Mouse (Mus musculus) embryonic stem cell, embryonic (primary cell): ENCODE data around the gene Dnajc13.

Experiments
- CTCF ChIA-PET, 4 experiments: fragments of 300-600 bp in 2 of 4; fragments of 350-600 bp in 2 of 4; sonication (Branson Sonifier 250); formaldehyde crosslinking; loops; one replicate each; lab custom pipeline; 2022; ENCODE audit warnings: inconsistent platforms in 2 of 4; lab: Charles Lee
- POLR2A ChIA-PET, 4 experiments: fragments of 300-600 bp in 2 of 4; fragments of 350-600 bp in 2 of 4; sonication (Branson Sonifier 250); formaldehyde crosslinking; loops; one replicate each; lab custom pipeline; 2022; ENCODE audit warnings: antibody characterized with exemption in 4 of 4, inconsistent platforms in 1 of 4; lab: Charles Lee

Gene Dnajc13

DNA sequence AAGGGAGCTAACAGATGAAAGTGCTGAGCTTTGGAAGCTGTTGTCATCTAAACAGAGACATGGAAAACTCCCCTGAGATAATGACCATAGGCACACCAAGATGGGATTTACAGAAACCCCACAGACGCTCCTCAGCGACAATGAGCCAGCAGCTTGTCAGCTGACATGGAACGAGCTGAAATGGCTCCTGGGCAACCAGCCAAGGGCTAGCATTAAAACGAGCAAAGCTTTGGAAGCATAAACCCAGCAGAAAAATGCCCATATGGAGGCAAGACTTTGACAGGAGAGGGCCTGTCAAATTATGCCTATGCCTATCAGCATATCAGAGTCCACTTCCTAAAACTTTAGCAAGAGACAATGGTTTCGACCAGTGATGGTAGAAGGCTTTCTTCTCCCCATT lies 27.0 kb downstream of the Dnajc13 start:
- ChIA-PET CTCF (no interaction called here), POLR2A (interaction anchor here in 1 of 4 experiments (1.1 to 1.7 kb wide), 2 partner anchors 14 to 20 kb away, joined by 3 read pairs; no protein-coding TSS in a partner anchor)

GRCm38 (mm10) chr9:104233815-104234214 lies 28.9 kb downstream of the Dnajc13 start:
- ChIA-PET CTCF (no interaction called here), POLR2A (no interaction called here)

DNA sequence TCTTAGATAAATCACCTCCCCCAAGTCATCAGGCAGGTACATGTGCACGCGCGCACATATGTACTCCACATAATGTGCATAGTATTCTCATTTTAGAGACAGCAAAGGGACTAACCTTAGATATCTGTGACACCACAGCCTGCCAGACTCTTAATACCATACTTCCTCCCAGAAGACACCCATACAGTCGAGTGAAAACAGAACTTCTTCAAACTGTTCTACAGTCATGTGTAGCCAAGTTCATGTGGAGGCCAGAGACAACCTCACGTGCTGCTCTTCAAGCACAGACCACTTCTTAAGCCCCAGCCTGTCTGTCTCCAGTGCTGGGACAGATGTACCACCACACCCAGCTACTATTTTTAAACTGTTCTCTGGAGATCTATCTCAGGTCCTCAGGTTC lies 29.7 kb downstream of the Dnajc13 start:
- POLR2A ChIA-PET = interaction anchor here in 1 of 4 experiments (0.6 kb wide), 1 partner anchor 37 kb away, joined by 3 read pairs; no protein-coding TSS in a partner anchor
- CTCF ChIA-PET = no interaction called here

DNA sequence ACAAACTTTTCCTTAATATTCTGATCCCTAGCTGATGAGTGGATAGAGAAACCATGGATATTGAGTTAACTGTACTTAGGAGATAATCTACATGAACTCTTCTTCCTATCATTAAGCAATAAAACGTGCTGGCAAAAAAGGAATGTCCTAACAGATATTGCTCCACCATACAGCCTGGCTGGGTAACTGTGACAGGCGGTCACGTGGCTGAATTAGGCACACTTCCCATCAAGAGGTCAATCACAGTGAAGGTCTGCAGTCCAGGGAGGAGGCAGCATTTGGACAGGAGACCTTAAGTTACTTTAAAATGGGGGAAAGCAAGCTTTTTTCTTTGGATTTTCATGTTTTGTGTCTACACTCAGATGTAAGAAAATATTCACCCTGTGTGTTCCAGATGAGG lies 30.7 kb downstream of the Dnajc13 start:
- CTCF ChIA-PET = no interaction called here
- POLR2A ChIA-PET = interaction anchor here in 1 of 4 experiments (1.0 to 1.6 kb wide), 3 partner anchors 9 to 20 kb away, joined by 4 to 9 read pairs (median 4); no protein-coding TSS in a partner anchor

DNA sequence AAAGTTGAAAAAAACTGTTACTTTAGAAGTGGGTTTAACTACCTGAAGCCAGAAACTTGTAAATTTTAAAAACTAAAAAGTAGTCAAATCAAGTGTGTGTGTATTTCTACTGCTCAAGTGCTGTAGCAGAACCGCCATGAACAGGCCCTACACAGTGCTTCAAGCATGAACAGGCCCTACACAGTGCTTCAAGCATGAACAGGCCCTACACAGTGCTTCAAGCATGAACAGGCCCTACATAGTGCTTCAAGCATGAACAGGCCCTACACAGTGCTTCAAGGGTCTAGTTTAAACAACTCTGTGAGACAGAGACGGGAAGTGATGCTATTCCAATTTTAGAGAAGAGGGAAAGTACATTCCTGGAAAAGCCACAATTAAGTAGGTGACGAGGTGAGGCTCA lies 51.3 kb downstream of the Dnajc13 start:
- POLR2A ChIA-PET = no interaction called here
- CTCF ChIA-PET = no interaction called here

GRCm38 (mm10) chr9:104203851-104204250 lies 58.9 kb downstream of the Dnajc13 start:
- POLR2A ChIA-PET = interaction anchor here in 1 of 4 experiments (1.4 kb wide), 1 partner anchor 57 kb away, joined by 3 read pairs; no protein-coding TSS in a partner anchor
- CTCF ChIA-PET = no interaction called here

DNA sequence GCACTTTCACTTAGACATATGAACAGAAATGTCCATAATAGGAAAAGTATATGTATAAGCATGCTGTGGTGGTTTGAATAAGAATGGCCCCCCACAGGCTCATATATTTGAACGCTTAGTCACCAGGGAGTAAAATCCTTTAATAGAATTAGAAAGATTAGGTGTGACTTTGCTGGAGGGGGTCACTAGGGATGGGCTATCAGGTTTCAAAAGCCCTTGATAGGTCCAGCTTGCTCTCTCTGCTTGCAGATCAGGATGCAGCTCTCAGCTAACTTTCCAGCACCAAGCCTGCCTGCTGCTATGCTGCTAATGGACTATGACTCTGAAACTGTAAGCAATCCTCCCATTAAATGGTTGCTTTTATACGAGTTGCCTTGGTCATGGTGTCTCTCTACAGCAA lies 68.2 kb downstream of the Dnajc13 start:
- ChIA-PET POLR2A (no interaction called here), CTCF (no interaction called here)

- CTCF ChIA-PET = no interaction called here
- POLR2A ChIA-PET = no interaction called here
These were observed 68.8 kb downstream of the Dnajc13 start for GRCm38 (mm10) chr9:104193900-104194299.

- ChIA-PET POLR2A (no interaction called here), CTCF (no interaction called here)
These were observed 69.4 kb downstream of the Dnajc13 start for GRCm38 (mm10) chr9:104193327-104193726.

- ChIA-PET POLR2A (no interaction called here), CTCF (no interaction called here)
These were observed 70.2 kb downstream of the Dnajc13 start for GRCm38 (mm10) chr9:104192513-104192912.

DNA sequence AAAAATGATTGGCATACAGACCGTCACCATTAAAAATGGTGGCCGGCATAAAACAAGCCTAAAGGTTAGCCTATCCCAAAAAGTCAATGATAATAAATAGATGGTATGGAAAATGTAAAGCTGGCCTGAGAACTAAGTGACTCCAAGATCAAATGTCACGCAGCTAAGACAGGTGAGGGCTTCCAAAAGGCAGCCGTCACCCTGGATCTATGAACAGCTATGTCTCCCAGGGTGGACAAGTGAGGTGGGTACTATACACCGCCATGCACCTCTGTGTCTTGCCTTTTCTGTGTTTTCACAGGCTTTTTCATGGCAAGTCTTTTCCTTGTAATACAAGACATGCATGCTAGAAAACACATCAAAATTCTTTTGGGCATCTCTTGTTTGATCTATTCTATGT lies 73.1 kb downstream of the Dnajc13 start:
- POLR2A ChIA-PET = no interaction called here

DNA sequence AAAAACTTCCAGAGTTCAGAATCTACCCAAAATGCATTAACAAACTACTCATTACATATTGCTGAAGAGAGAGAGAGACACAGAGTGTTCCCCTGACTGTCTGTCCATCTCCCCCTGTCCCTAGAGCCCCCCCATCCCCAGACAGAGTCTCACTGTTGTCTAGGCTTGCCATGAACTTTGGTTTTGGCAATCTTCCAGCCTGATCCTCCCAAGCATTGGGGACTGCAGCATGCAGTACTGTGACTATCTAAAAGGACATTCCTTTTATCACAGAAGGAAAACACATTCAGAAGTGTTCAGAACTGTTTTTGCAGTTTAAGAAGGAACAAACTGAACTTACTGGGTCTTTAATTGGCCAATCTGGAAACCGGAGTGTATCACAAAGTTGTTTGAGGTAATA lies 74.0 kb downstream of the Dnajc13 start:
- ChIA-PET POLR2A (interaction anchor here in 1 of 4 experiments (1.2 kb wide), 1 partner anchor 14 kb away, joined by 5 read pairs; no protein-coding TSS in a partner anchor), CTCF (no interaction called here)

More for the DNA sequence above, 73.1 kb downstream of the Dnajc13 start:
- CTCF ChIA-PET = no interaction called here

DNA sequence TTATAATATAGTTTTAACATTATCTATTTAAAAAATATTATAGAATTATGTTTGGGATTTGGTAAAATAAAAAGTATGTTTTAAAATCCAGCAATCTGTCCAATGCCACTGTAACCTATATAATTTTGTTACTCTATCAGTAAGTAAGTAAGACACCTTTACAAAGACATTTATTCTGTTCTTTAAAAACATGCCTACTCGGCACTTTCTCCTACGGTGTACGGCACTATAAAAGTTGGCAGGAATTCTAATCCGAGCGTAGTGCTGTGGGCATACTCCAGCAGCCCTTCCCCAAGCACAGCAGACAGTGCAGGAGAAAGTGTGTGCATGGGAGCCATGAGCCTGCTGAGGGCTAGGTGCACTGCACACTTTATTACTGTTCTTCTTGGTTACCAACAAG lies 75.7 kb downstream of the Dnajc13 start:
- ChIA-PET CTCF (no interaction called here), POLR2A (interaction anchor here in 2 of 4 experiments (1.3 to 2.1 kb wide), 2 partner anchors 15 to 18 kb away, joined by 3 to 5 read pairs; no protein-coding TSS in a partner anchor)

DNA sequence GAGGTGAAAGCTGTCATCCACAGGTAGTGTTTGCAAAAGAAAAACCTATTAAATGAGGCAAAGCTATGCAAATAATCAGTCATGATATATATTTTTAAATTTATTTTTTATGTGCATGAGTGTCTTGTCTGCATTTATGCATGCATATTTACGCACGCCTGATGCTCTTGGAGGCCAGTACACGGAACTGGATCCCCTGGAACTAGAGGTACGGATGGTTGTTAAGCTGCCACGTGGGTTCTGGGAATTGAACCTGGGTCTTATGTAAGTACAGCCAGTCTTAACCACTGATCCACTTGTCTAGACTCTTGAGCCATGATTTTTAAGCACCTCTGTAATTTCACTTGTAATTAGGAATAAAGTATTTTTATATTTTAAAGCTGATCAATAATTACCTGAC lies 79.5 kb downstream of the Dnajc13 start:
- POLR2A ChIA-PET = interaction anchor here in 2 of 4 experiments (0.7 to 1.0 kb wide), 4 partner anchors 12 to 29 kb away, joined by 3 read pairs; no protein-coding TSS in a partner anchor

GRCm38 (mm10) chr9:104182328-104182727 lies 80.4 kb downstream of the Dnajc13 start:
- ChIA-PET POLR2A (interaction anchor here in 1 of 4 experiments (0.8 kb wide), 1 partner anchor 20 kb away, joined by 3 read pairs; no protein-coding TSS in a partner anchor), CTCF (no interaction called here)

More for the DNA sequence above, 79.5 kb downstream of the Dnajc13 start:
- CTCF ChIA-PET = interaction anchor here in 1 of 4 experiments (0.6 kb wide), 1 partner anchor 61 kb away, joined by 3 read pairs; no protein-coding TSS in a partner anchor

DNA sequence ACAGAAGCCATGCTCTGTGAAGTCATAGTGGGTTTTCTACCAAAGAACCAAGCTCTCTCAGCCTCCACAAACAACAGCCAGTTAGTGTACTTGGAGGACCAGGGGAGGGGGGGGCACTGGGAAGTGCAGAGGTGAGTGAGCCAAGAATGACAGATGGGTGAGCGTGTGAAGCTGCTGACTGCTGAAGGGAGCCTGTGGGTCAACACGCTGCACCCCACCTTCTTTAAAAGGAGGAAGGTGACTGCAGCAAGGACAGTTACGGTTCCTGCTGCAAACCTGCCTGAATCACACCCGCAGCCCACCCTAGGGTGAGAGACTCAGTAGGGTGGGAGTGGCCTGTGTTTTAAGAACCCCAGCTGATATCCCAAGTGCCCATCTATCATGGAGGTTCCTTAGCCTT lies 81.1 kb downstream of the Dnajc13 start:
- ChIA-PET CTCF (no interaction called here), POLR2A (no interaction called here)

GRCm38 (mm10) chr9:104180046-104180445 lies 82.7 kb downstream of the Dnajc13 start:
- CTCF ChIA-PET = no interaction called here
- POLR2A ChIA-PET = interaction anchor here in 1 of 4 experiments (0.6 kb wide), 1 partner anchor 825 kb away, joined by 4 read pairs; no protein-coding TSS in a partner anchor

DNA sequence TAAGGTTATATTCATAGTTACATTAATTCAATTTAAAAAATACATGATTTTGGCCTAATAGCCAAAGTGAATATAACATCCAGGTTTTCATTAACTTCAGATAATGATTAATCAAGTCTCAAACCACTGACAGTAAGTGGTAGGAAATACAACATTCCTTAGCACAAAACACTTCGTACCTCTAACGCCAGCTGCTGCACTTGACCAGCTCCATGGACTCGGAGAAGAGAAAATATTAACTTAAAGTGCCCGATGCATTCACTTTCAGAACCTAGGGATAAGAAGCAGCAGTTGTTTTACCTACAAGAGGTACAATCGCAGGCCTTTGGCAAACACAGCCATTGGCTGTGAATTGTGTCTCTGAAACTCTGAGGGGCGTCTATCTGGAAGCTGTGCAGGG lies 90.4 kb downstream of the Dnajc13 start:
- CTCF ChIA-PET = interaction anchor here in 1 of 4 experiments (1.0 kb wide), 1 partner anchor 238 kb away, joined by 4 read pairs; no protein-coding TSS in a partner anchor
- POLR2A ChIA-PET = no interaction called here

DNA sequence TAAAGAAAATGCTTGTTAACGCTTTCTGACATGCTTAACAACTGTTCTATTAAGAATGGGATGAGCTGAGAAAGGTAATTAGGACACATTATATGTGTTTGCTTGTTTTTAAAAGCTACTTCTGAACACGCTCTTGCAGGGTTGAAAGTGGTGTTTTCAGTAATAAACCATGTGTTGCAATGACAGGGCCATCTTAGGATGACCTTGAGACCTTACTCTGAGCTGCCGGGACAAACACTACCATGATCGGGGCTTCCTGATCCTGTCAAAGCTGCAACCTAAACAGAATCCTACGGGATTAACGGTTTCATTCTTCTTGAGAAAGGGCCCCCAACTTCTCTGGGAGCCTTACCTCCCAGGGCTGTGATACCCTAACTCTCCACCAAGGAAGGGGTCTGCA lies 91.1 kb downstream of the Dnajc13 start:
- POLR2A ChIA-PET = interaction anchor here in 2 of 4 experiments (0.7 to 0.8 kb wide), 2 partner anchors 16 to 67 kb away, joined by 3 read pairs; no protein-coding TSS in a partner anchor
- CTCF ChIA-PET = interaction anchor here in 2 of 4 experiments (0.6 to 1.0 kb wide), 2 partner anchors 31 to 239 kb away, joined by 4 to 5 read pairs; no protein-coding TSS in a partner anchor

DNA sequence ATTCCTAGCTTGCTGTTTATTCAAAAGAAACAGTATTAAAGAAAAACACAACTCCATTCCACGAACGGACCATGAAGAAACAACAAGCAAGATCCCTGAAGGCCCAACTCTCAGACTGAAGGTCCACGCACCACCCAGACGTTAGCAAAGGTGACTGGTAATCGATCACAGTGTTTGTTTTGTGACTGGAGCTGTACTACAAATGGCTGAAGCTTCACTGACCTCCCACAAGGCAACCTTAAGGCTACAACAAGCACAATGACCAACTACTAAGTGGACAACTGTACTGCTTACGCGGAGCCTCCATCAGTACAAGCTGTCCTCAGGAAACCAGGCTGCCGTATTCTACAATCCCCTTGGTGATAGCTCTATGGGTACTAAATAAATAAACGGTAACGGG lies 92.7 kb downstream of the Dnajc13 start:
- ChIA-PET CTCF (interaction anchor here in 1 of 4 experiments (0.9 kb wide), 1 partner anchor 26 kb away, joined by 3 read pairs; no protein-coding TSS in a partner anchor), POLR2A (interaction anchor here in 2 of 4 experiments (0.8 to 1.6 kb wide), 6 partner anchors 9 to 191 kb away, joined by 3 to 5 read pairs (median 3); no protein-coding TSS in a partner anchor)
